Mouse (Mus musculus) hindbrain, postnatal 0 days (tissue): Measurements from ENCODE around the gene Slc11a2. TPM values are rescaled to one million over a fixed set of nuclear protein-coding genes. Genes with fewer than 3 reads are reported as not detected.
"Not testable (repeated sequence)": the region's sequence is repeated elsewhere in the genome, so short reads cannot be mapped to it uniquely, and the experiment has no call there.

Experiments used
- ATAC-seq: fragments of 200-750 bp; cut with Nextera tagmentation; 2 replicates; pipeline ENCODE4 v1.8.0; 2017; ENCODE audit warnings: mild to moderate bottlenecking, moderate TSS enrichment, moderate library complexity
- DNase-seq: peaks from one replicate; pipeline ENCODE4 v3.0.0-alpha.2; 2015; ENCODE audit warnings: low spot score
- H3K27ac ChIP-seq: fragments of 300-500 bp; sonication (generic); 2 replicates; pipeline ENCODE4 v1.5.1; 2014; ENCODE audit warnings: mild to moderate bottlenecking
- H3K27me3 ChIP-seq: fragments of 300-500 bp; sonication (generic); 2 replicates; pipeline ENCODE4 v1.6.1; 2014; ENCODE audit warnings: low read length, mixed read lengths; ENCODE audit not compliant: insufficient read depth
- H3K36me3 ChIP-seq: fragments of 300-500 bp; sonication (generic); 2 replicates; pipeline ENCODE4 v1.6.1; 2014; ENCODE audit warnings: low read length, mixed read lengths; ENCODE audit not compliant: insufficient read depth
- H3K4me1 ChIP-seq: fragments of 300-500 bp; sonication (generic); 2 replicates; pipeline ENCODE4 v1.6.1; 2014; ENCODE audit warnings: antibody characterized with exemption, low read length, mixed read lengths; ENCODE audit not compliant: insufficient read depth
- H3K4me2 ChIP-seq: fragments of 300-500 bp; sonication (generic); 2 replicates; pipeline ENCODE4 v1.6.1; 2014; ENCODE audit warnings: low read depth, mild to moderate bottlenecking, low read length, moderate library complexity, mixed read lengths
- H3K4me3 ChIP-seq: fragments of 300-500 bp; sonication (generic); 2 replicates; pipeline ENCODE4 v1.5.1; 2014; ENCODE audit warnings: low read length
- H3K9ac ChIP-seq: fragments of 300-500 bp; sonication (generic); replicated peaks from 2 replicates; pipeline ENCODE4 v1.6.1; 2014; ENCODE audit warnings: mild to moderate bottlenecking, low read length, moderate library complexity, mixed read lengths
- H3K9me3 ChIP-seq: fragments of 300-500 bp; sonication (generic); 2 replicates; pipeline ENCODE4 v1.6.1; 2016; ENCODE audit warnings: low read length, mixed read lengths
- CTCF ChIP-seq: IDR thresholded peaks from 2 replicates; pipeline ENCODE4 v1.5.1; 2016; ENCODE audit warnings: antibody characterized with exemption, control low read depth, low read depth
- WGBS: fragments of 180-500 bp; shearing (Covaris S2); extraction: QIAGEN DNeasy Blood & Tissue Kit; methylation state at CpG from one replicate; pipeline ENCODE4 v1.1.7; 2014; 5-methylcytosine and 5-hydroxymethylcytosine counted together
- polyA plus RNA-seq: library from polyadenylated mRNA; unstranded; fragments of >200 nt; fragmentation: Nextera tagmentation; extraction: Ambion mirVana; gene quantifications from 2 replicates; pipeline ENCODE4 v1.2.1, GENCODE M21; 2015
- total RNA-seq: library from RNA; depleted of rRNA; stranded (reverse); fragments of >200 nt; gene quantifications from 2 replicates; pipeline ENCODE4 v1.2.3, GENCODE M21; 2014

Gene Slc11a2
- total and polyA plus RNA-seq, 2 experiments from 2014 or later = 14.5 to 25.1 TPM

DNA sequence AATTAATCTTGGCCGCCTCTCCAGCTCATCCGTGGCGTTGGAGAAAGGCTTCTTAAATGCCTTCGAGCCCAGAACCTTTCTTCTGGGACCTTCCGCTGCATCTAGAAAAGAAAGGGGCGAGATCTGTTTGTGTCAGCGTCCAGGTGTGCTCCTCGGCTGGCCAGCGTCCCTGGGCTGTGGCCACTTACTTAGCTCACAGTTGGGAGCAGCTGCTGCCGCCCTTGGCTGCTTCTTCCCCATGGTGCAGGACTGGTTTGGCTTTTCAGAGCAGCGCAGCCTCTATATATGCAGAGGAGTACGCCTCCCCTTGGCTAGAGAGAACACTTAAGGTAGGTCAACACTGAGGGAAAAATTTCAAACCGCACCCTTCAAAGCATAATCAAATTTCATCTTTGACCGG lies 956 bp downstream of the Slc11a2 start:
- H3K27me3 ChIP-seq = no peaks in the 10 kb centered on the region
- H3K9me3 ChIP-seq = no peaks in the 10 kb centered on the region
- H3K27ac ChIP-seq = no peak overlapping the region
- peaks cover 17% of the 10 kb centered on the region; the same call in 1 of the 2 replicates for H3K4me1 ChIP-seq
- H3K36me3 ChIP-seq = no peaks in the 10 kb centered on the region
- WGBS = 2% methylated on average over 14 of the region's 14 CpGs
- H3K9ac ChIP-seq = peak overlapping the region; percentile 91; the same call in 1 of the 2 replicates
- H3K4me2 ChIP-seq = peak overlapping the region; percentile 97
- DNase-seq (peak; percentile 33), ATAC-seq (no peak)
- no peak for TF ChIP-seq CTCF
- H3K4me3 ChIP-seq = peak overlapping the region; percentile 90

DNA sequence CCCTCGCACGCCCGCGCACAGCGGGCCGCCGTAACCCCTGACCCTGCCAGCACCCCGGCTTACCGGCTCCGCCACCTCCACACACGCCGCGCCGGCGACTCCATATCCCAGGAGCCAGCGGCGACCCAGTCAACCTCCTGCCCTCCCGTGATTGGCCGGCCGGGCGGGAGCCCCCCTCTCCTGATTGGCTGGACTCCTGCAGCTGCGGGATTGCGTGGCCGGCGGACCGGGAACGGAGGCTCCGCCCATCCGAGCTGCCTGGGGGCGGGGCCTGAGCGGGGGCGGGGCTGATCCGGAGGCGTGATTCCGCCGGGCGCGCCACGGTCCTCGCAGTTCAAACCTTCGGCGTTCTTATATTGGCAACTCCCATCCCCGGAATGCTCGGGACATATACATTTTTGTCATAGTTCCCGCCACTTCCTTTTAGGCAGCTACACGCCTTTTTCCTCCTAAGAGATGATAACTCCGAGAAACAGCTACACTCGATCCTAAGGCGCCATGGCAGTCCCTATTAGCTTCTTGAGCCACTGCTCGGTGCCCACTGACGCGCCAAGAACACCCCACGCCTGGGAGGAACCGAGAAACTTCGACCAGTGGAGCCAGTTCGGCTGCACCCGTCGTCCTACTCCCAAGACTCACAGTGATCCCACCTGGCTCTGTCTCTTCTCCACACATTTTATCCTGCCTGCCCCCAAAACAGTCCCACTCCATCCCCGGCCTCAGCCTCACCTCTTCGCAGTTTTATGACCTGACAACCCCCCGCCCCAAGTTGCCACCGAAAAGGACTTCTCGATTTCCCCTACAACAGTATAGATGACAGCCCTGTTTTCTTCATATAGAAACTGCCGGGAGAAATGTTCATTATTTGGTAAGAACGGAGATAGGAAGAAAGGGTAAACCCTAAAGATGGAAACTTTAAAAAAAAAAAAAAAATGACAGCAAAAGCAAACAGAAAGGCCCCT lies 1.7 kb downstream of the Slc11a2 start:
- DNase-seq (peak; percentile 96), ATAC-seq (peak; percentile 98)
- Histone ChIP-seq H3K27me3 (no peaks in the 10 kb centered on the region), H3K27ac (peak overlapping the region; percentile 54), H3K4me2 (peak overlapping the region; percentile 97), H3K9ac (peak overlapping the region; percentile 91), H3K4me1 (peaks cover 17% of the 10 kb centered on the region; the same call in 1 of the 2 replicates), H3K4me3 (peak overlapping the region; percentile 90), H3K36me3 (no peaks in the 10 kb centered on the region), H3K9me3 (no peaks in the 10 kb centered on the region)
- WGBS = 2% methylated on average over 65 of the region's 65 CpGs
- TF ChIP-seq CTCF = no peak

GRCm38 (mm10) chr15:100422476-100422875 lies 2.4 kb downstream of the Slc11a2 start:
- WGBS = under 1% methylated on average over 35 of the region's 44 CpGs
- Histone ChIP-seq H3K4me1 (peaks cover 17% of the 10 kb centered on the region; the same call in 1 of the 2 replicates), H3K9ac (peak overlapping the region; percentile 91), H3K4me3 (peak overlapping the region; percentile 90), H3K27me3 (no peaks in the 10 kb centered on the region), H3K36me3 (no peaks in the 10 kb centered on the region), H3K4me2 (peak overlapping the region; percentile 97), H3K9me3 (no peaks in the 10 kb centered on the region), H3K27ac (peak overlapping the region; percentile 54)
- ATAC-seq (peak; percentile 36), DNase-seq (peak; percentile 18)
- no peak for TF ChIP-seq CTCF

DNA sequence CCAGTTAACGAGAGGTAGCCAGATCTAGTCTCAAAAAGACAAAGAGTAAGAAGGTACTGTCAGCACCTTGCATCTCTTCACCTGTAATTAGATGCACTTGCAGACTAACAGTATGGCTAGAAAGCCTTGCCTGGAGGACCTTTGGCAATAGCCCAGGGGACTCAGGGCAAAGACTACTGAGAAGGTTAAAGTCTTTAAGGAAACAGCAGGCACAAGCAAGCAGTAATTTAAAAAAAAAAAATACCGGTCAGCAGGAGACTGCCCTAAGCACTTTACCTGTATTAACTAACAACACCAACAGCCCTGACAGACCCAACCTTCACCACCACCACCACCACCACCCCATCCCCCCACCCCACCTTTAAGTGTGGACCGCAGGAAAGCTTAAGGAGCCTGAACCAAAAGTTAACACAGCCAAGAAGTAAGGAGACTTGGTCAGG lies 3.1 kb downstream of the Slc11a2 start, which contains the start of gene Gm5475:
Gene Gm5475, plus strand, starts transcription at position 390 of the 440 bp plus-strand sequence.
- peaks cover 17% of the 10 kb centered on the region; the same call in 1 of the 2 replicates for H3K4me1 ChIP-seq
- not testable (repeated sequence) for H3K36me3 ChIP-seq, ATAC-seq, H3K9me3 ChIP-seq, DNase-seq, H3K27me3 ChIP-seq
- H3K9ac ChIP-seq = peak within 1 kb of the TSS; percentile 91
- H3K4me2 ChIP-seq = peak within 1 kb of the TSS; percentile 97
- H3K27ac ChIP-seq = peak within 1 kb of the TSS; percentile 54
- 30% methylated on average over 3 of the region's 3 CpGs for WGBS
- H3K4me3 ChIP-seq = peak within 1 kb of the TSS; percentile 90

DNA sequence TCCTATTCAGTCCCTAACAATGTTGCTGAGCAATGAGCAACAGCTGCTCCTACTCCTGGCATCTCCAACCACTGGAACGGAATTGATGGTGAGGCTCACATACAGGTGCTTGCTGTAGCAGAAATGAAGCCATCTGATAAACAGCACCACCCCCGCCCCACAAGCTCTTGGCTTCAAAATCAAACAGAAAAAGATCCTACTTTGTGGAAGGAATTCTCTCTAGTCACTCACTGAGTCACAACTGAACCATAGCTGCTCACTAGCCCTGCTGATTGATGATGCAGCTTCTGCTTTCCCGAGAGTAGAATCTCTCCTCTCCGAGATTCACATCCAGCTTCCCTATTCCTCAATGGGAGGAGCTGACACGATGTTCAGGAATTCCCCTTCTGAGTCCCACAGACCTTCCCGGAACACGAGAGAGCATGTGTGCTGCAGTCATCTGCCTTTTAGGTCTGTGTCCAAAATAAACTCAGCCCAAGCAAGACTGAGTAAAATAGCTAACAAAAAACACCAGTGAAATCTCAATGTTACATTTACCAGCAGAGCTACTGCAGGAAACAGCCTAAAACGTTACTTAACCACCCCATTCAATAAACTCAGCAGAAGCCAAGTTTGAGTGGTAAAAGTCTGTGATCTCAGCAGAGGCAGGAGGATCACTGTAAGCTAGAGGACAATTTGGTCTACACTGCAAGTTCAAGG lies 3.7 kb downstream of the Slc11a2 start:
- no peak for TF ChIP-seq CTCF
- Histone ChIP-seq H3K4me3 (peak overlapping the region; percentile 90), H3K9ac (peak overlapping the region; percentile 13; the same call in 1 of the 2 replicates), H3K4me1 (peaks cover 17% of the 10 kb centered on the region; the same call in 1 of the 2 replicates), H3K9me3 (no peaks in the 10 kb centered on the region), H3K27me3 (no peaks in the 10 kb centered on the region), H3K4me2 (peak overlapping the region; percentile 97), H3K27ac (no peak overlapping the region), H3K36me3 (no peaks in the 10 kb centered on the region)
- 35% methylated on average over 8 of the region's 8 CpGs for WGBS
- ATAC-seq (no peak), DNase-seq (no peak)

DNA sequence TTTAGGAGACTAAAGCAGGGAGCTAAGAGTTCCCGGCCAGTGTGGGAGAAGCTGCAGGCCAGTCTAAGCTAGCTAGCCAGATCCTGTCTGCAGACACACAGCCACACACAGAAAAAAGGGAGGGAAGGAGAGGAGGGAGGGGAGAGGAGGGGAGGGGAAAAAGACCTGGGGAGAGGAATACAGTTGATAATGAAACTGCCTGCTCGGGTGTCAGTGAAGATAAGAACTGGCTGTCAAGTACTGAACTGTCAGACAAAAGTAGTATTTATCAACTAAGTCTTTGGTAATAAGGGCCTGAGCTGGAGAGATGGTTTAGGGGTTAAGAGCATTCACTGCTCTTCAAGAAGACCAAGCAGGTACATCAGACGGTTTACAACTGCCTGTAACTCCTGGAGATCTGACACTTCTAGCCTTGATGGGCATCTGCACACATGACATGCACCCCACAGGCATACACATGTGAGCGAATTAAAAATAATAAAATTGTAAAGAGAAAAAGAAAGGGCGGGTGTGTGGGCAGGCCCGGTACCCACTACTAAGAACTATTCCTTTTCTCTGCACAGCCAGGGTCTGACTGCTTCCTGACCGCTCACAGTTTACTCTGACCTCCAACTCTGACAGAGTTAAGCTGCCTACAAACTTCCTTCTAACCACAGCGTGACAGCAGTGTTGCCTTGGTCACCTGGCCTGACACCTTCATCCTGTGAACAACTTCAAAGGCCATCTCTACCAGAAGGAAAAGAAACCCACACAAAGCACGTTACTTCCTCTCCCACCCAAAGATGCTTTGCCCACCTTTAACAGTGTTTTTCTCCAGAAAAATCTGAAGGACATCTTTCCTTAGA lies 4.7 kb downstream of the Slc11a2 start:
- Histone ChIP-seq H3K4me2 (no peak overlapping the region), H3K9ac (no peak overlapping the region), H3K27ac (no peak overlapping the region), H3K27me3 (no peaks in the 10 kb centered on the region), H3K4me1 (peaks cover 17% of the 10 kb centered on the region; the same call in 1 of the 2 replicates), H3K4me3 (no peak overlapping the region), H3K9me3 (no peaks in the 10 kb centered on the region), H3K36me3 (no peaks in the 10 kb centered on the region)
- WGBS = 70% methylated on average over 9 of the region's 9 CpGs
- no peak for DNase-seq
- no peak for ATAC-seq
- no peak for TF ChIP-seq CTCF
